Mouse (Mus musculus) cerebellum, adult 9-11 months (tissue): ENCODE data around the gene Me3.
"Not testable (repeated sequence)": the region's sequence is repeated elsewhere in the genome, so short reads cannot be mapped to it uniquely, and the experiment has no call there.

Experiments
- DNase-seq: peaks from one replicate; pipeline ENCODE4 v3.0.0; 2022

Me3 gene

DNA sequence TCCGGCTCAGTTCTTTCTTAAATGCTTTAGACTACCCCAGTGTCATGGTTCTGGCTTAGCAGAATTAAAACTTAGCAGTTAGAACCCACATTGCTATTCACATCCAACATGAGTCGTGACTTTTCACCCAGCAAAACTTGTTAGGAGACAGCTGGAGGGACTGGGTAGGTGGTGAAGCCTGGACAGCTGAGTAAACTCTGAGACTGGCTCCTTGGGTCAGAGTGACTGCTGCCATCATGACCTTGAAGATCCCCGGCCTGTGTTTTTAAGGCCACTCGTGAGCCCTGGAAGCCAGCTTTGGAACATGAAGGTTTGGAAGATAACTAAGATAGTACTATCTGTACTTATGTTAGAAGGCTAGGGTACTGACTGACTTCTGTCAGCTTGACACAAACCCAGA lies 35.4 kb downstream of the Me3 start:
- DNase-seq, result no peak

DNA sequence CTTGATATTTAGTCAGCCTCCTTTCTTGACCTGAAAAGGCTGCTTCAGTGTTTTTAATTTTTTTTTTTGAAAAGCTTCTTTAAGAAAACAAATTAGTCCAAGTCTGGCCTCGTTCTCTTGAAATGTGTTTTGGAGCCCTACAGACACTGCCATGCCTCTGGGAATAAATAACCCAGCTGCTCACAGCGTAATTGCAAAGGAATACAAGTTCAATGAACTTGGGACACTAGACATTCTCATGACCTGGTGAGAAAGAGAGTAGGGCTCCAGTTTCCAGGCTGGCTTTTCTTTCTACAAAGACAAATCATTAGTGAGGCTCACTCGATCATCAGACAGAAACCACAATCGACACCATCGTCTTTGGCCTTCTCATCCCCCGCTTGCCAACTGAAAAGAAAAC lies 37.3 kb downstream of the Me3 start:
- DNase-seq, result no peak

GRCm38 (mm10) chr7:89671104-89671831 lies 39.1 kb downstream of the Me3 start:
- no peak for DNase-seq

GRCm38 (mm10) chr7:89676176-89676575 lies 44.0 kb downstream of the Me3 start:
- no peak for DNase-seq

DNA sequence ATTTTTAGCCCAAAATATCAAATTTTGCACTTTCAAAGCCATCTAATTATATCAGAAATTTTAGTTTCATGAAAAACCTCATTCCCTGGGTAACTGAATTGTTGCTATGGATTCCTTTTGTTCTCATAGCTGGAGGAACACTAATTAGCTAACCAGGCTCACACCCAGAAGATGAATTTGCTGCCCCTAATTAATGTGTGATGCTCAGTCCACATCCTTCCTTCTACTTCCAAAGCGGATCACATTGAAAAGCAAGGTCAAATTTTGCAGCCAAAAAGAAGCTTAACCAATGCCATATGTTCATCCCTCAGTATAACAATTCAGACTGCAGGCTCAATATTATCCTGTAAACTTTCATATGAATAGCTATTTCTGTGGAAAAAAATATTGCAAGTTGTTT lies 45.7 kb downstream of the Me3 start:
- DNase-seq, result no peak

GRCm38 (mm10) chr7:89678719-89679118 lies 46.5 kb downstream of the Me3 start:
- DNase-seq, result no peak

GRCm38 (mm10) chr7:89679139-89679538 lies 46.9 kb downstream of the Me3 start:
- no peak for DNase-seq

- no peak for DNase-seq
These were observed 47.5 kb downstream of the Me3 start for GRCm38 (mm10) chr7:89679621-89680140.

- DNase-seq, result no peak
These were observed 48.7 kb downstream of the Me3 start for GRCm38 (mm10) chr7:89680891-89681290.

DNA sequence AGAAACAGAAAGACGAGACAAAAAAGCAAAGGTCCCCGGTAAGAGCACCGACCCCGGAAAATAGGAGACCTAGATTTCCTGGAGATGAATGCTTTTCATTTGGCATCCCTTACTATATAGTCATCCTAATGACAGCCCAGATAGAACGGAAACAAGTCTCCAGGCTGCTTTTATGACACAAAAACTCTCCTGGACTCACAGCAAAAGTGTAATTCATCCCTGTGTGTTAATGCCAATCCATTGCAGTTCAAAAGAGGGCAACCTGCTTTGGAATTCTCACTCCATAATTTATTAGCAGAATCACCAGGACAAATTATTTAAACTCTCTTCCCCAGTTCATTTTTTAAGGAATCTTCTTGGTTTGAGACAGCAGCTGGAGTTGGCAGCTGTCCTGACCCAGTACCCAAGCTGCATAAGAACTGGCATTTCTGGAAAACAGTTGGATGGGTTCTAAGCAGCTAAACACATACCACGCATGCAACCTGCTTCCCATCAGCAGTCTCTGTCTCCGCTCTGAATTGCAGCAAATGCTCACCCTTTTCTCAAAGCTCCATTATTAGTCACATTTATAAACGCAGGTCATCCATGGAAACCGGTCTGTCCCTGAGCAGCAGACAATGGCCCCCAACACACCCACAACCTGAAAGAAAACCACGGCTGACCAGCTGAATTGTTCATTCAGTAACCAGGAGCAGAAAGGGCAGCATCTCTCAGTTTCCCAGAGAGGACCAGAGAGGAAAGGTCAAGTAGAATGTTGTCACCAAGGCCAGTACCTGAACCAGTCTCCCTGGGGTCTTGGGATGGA lies 49.7 kb downstream of the Me3 start:
- no peak for DNase-seq

DNA sequence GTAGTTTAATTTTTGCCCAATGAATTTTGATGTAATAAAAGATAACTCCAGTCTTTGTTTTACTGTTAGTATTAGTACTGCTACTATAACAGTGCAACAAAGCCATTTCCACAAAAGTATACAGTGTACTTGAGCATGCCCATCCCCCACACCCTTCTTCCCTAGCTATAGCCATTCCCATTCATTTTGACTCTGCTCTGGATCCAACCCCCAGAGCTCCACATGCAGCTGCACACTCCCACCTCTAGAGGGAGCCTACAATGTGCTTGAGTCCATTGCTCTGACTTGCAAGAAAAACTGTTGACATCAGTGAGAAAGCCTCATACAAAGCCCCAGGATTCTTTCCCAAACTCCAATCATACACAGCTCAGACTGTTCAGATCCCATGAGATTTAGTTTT lies 66.0 kb downstream of the Me3 start:
- DNase-seq, result peak; percentile 21

GRCm38 (mm10) chr7:89699668-89700350 lies 67.6 kb downstream of the Me3 start:
- DNase-seq, result peak; percentile 50

DNA sequence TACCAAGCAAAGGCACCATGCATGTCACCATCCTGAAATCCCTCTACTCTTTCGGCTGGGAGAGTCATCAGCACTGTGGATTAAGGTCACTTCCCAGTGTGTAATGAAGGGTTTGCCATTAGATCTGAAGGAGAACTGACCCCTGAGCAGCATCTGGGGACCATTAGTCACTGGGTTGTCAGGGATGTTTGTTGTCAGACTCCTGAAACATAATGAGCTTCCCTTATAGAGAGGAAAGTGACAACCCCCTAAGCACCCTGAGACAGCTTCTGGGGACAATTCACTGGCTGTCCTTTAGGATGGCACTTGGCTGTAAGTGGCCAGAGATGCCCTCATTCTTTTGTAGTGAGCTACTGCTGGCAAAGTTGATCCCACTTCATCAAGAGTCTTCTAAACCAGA lies 68.3 kb downstream of the Me3 start:
- DNase-seq, result no peak

DNA sequence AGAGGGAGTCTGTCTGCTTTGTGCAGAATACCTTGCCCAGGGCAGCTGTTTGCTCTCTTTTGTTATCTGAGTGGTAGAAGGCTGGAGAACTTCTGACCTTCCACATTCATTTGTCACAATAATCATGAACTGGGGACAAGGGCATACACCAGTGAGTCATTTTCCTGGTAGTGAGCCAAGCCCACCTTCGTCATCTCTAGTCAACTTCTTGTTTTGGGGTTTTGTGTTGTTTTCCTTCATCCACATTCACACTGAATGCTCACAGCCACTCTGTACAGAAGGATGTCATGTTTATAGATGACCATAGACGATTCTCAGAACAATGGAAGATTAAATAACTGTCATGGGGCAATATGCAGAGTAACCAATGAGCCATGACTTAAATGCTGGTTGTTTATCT lies 78.6 kb downstream of the Me3 start:
- no peak for DNase-seq

- no peak for DNase-seq
These were observed 80.9 kb downstream of the Me3 start for GRCm38 (mm10) chr7:89713059-89713458.

DNA sequence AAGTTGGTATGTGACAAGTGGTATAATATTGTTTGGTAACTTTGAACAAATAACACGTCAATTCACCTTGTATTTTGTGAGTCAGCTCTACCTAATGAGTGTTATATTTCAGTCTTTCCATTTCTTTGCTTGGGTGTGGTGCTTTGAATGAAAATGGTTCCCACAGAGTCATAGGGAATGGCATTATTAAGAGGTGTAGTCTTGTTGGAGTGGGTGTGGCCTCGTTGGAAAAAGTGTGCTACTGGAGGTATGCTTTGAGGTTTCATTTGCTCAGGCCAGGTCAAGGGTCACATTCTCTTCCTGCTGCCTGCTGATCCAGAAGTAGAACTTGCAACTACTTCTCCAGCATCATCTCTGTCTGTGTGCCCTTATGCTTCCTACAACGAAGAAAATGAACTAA lies 84.0 kb downstream of the Me3 start:
- DNase-seq, result no peak

GRCm38 (mm10) chr7:89717521-89717920 lies 85.3 kb downstream of the Me3 start:
- no peak for DNase-seq

GRCm38 (mm10) chr7:89718264-89718663 lies 86.1 kb downstream of the Me3 start:
- no peak for DNase-seq

GRCm38 (mm10) chr7:89720256-89720655 lies 88.1 kb downstream of the Me3 start:
- DNase-seq, result no peak

DNA sequence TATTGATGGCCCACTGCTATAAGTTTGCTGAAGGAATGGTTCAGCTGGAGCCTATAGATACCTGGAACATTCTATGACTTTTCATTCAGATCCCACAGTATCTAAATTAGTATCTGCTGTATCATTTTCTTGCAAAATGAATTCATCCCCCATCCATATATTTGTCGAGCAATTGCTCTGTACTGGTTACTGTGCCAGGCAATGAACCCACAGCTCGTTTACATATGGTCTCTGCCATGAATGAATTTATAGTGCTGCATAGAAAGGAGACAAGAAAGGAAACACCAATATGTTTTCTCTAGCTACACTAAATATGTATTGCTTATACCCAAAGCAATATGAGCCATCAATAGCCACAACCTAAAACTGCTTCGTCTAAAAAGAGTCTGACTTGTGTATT lies 94.5 kb downstream of the Me3 start:
- DNase-seq, result no peak

DNA sequence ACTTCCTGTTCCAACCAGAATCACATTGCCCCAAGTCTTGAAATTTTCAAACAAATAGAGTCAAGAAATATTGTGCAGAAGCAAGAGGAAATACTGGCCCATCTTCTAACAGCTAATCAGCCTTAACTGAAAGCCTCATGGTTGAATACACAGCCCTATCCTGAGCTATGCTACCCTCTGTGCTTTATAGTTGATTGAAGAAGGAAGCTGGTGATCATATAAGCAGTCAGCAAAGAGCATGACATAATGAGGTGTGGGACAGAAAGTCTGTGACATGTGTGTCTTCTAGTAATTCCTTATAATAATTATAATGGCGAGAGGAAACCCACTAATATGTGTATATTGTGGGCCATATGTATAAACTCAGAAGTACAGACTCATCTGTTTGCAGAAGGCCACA lies 95.4 kb downstream of the Me3 start:
- DNase-seq, result no peak

GRCm38 (mm10) chr7:89728393-89728792 lies 96.2 kb downstream of the Me3 start:
- no peak for DNase-seq

GRCm38 (mm10) chr7:89730514-89730913 lies 98.3 kb downstream of the Me3 start:
- no peak for DNase-seq

DNA sequence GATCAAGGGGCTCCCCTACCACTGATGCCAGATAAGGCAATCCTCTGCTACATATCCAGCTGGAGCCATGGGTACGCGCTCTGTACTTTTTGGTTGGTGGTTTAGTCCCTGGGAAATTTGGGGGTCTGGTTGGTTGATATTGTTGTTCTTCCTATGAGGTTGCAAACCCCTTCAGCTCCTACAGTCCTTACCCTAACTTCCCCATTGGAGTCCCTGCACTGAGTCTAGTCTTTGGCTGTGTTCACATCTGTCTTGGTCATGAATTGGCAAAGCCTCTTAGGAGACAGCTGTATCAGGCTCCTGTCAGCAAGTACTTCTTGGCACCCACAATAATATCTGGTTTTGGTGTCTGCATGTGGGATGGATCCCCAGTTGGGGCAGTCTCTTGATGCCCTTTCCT lies 98.9 kb downstream of the Me3 start:
- DNase-seq, result not testable (repeated sequence)
